Mouse (Mus musculus): ENCODE data around the gene Arhgap9.
A peak's percentile ranks its signal among the peaks of the same experiment; 100 is the strongest.

The Arhgap9 gene

GRCm38 (mm10) chr10:127324495-127324894 is 2.7 kb downstream of the Arhgap9 start:
- DNase-seq, result peak; percentile 88

GRCm38 (mm10) chr10:127325454-127326016 is 3.8 kb downstream of the Arhgap9 start:
- no peak for DNase-seq

GRCm38 (mm10) chr10:127326017-127326801 is 4.4 kb downstream of the Arhgap9 start:
- DNase-seq, result no peak

- DNase-seq, result no peak
Observed at GRCm38 (mm10) chr10:127326828-127327227, 5.1 kb downstream of the Arhgap9 start.

- no peak for DNase-seq
Observed at GRCm38 (mm10) chr10:127327461-127328145, 5.8 kb downstream of the Arhgap9 start.

- DNase-seq, result no peak
Observed at GRCm38 (mm10) chr10:127330212-127330611, 8.4 kb downstream of the Arhgap9 start.

- no peak for DNase-seq
Observed at GRCm38 (mm10) chr10:127332211-127332874, 10.6 kb downstream of the Arhgap9 start.

GRCm38 (mm10) chr10:127333152-127333551 is 11.4 kb downstream of the Arhgap9 start:
- DNase-seq, result no peak

GRCm38 (mm10) chr10:127335271-127335670 is 13.5 kb downstream of the Arhgap9 start:
- DNase-seq, result no peak

GRCm38 (mm10) chr10:127336952-127337351 is 15.2 kb downstream of the Arhgap9 start:
- DNase-seq, result no peak

- no peak for DNase-seq
Observed at GRCm38 (mm10) chr10:127337536-127338099, 15.9 kb downstream of the Arhgap9 start.

GRCm38 (mm10) chr10:127338930-127339682 is 17.3 kb downstream of the Arhgap9 start:
- peak; percentile 96 for DNase-seq

GRCm38 (mm10) chr10:127339683-127340576 is 18.2 kb downstream of the Arhgap9 start:
- peak; percentile 52 for DNase-seq

GRCm38 (mm10) chr10:127340577-127341359 is 19.0 kb downstream of the Arhgap9 start:
- DNase-seq, result no peak

GRCm38 (mm10) chr10:127341360-127341690 is 19.6 kb downstream of the Arhgap9 start:
- no peak for DNase-seq

GRCm38 (mm10) chr10:127341891-127342639 is 20.3 kb downstream of the Arhgap9 start, which contains the start of gene Gli1:
Gene Gli1 (minus strand): TSS chr10:127341974.
- peak; percentile 91 for DNase-seq

- no peak for DNase-seq
Observed at GRCm38 (mm10) chr10:127343029-127343428, 21.3 kb downstream of the Arhgap9 start.

- DNase-seq, result no peak
Observed at GRCm38 (mm10) chr10:127346173-127346572, 24.4 kb downstream of the Arhgap9 start.

GRCm38 (mm10) chr10:127348957-127349356 is 27.2 kb downstream of the Arhgap9 start:
- peak; percentile 27 for DNase-seq

Data from lung, postnatal 36 days (tissue).